Mouse (Mus musculus): ENCODE results near the gene Dock4.

GRCm38 (mm10) chr12:40537826-40538225 lies 92.1 kb downstream of the Dock4 start:
- TF ChIP-seq POLR2A (IDR thresholded peaks at IDR 0.05; ENCODE audit: insufficient read depth, low read length): no peak
- TF ChIP-seq CTCF (IDR thresholded peaks at IDR 0.05; ENCODE audit: low read depth, low read length): no peak
- TF ChIP-seq EP300 (IDR thresholded peaks at IDR 0.05; ENCODE audit: insufficient read depth, low read depth, low read length): no peak
